23 mouse cellular contexts compared by ENCODE assay signal in genomic region chr11:44316061-44316460, GRCm38 (mm10).
A peak's percentile ranks its signal among the peaks of the same experiment; 100 is the strongest.
DNase-seq lines count a peak whose midpoint lies in the region; ATAC-seq lines count a peak whose summit lies in the region.
"Had no signal": no experiment of that assay in that cellular context is flagged by ENCODE, and none has a peak within 500 bp of the region (broad histone marks: within the 10 kb centered on the region; RNA-seq: fewer than 3 reads in every experiment).

No protein-coding gene starts in this region.

- H3K36me3 ChIP-seq in hindbrain, embryonic 10.5 days: no peaks in the 10 kb centered on the region
- no peaks in the 10 kb centered on the region for H3K36me3 ChIP-seq in hindbrain, embryonic 14.5 days (replicated peaks; ENCODE audit: control insufficient read depth, insufficient read depth)
- H3K36me3 ChIP-seq in forebrain, embryonic 14.5 days (ENCODE audit: control insufficient read depth, insufficient read depth, low read length): no peaks in the 10 kb centered on the region
- H3K36me3 ChIP-seq: embryonic facial prominence, embryonic 13.5 days; embryonic facial prominence, embryonic 15.5 days; forebrain, embryonic 10.5 days; forebrain, embryonic 12.5 days; forebrain, embryonic 15.5 days; G1E had no signal

- no peaks in the 10 kb centered on the region for H3K9me3 ChIP-seq in hindbrain, embryonic 10.5 days
- H3K9me3 ChIP-seq in hindbrain, embryonic 14.5 days (ENCODE audit: control insufficient read depth, low read length): no peaks in the 10 kb centered on the region
- H3K9me3 ChIP-seq in forebrain, embryonic 14.5 days (replicated peaks; ENCODE audit: control insufficient read depth, low read length): no peaks in the 10 kb centered on the region
- H3K9me3 ChIP-seq: embryonic facial prominence, embryonic 13.5 days; embryonic facial prominence, embryonic 15.5 days; forebrain, embryonic 10.5 days; forebrain, embryonic 12.5 days; forebrain, embryonic 15.5 days; G1E had no signal

- no peak overlapping the region for H3K9ac ChIP-seq in hindbrain, embryonic 14.5 days
- H3K9ac ChIP-seq in forebrain, embryonic 14.5 days (ENCODE audit: low read length): no peak overlapping the region
- H3K9ac ChIP-seq: embryonic facial prominence, embryonic 13.5 days; embryonic facial prominence, embryonic 15.5 days; forebrain, embryonic 12.5 days; forebrain, embryonic 15.5 days; forebrain, postnatal 0 days had no signal

- H3K4me1 ChIP-seq in hindbrain, embryonic 10.5 days (replicated peaks): no peaks in the 10 kb centered on the region
- no peaks in the 10 kb centered on the region for H3K4me1 ChIP-seq in hindbrain, embryonic 14.5 days (replicated peaks; ENCODE audit: control insufficient read depth, insufficient read depth, low read length)
- no peaks in the 10 kb centered on the region for H3K4me1 ChIP-seq in forebrain, embryonic 14.5 days (ENCODE audit: control insufficient read depth, insufficient read depth, low read length)
- H3K4me1 ChIP-seq: embryonic facial prominence, embryonic 13.5 days; embryonic facial prominence, embryonic 15.5 days; forebrain, embryonic 12.5 days; forebrain, embryonic 15.5 days had no signal

- no peak for ATAC-seq in hindbrain, embryonic 14.5 days (ENCODE audit: low FRiP score)
- no peak for ATAC-seq in forebrain, embryonic 14.5 days
- ATAC-seq: forebrain, embryonic 15.5 days; forebrain, postnatal 0 days had no signal

- DNase-seq in hindbrain, embryonic 10.5 days (ENCODE audit: low spot score): no peak
- DNase-seq in hindbrain, embryonic 14.5 days (ENCODE audit: low spot score): no peak
- peak; percentile 50 for DNase-seq in Muller cell, postnatal 12 days (ENCODE audit: inconsistent ontology term)
- peak; percentile 44 for DNase-seq in retina, postnatal 1 day
- DNase-seq in heart, postnatal 4 days: no peak
- no peak for DNase-seq in forebrain, embryonic 14.5 days (ENCODE audit: low spot score)
- DNase-seq: adrenal gland, adult 2 months; adrenal gland, postnatal 10 days; adrenal gland, postnatal 25 days; cerebellum, adult 11 months; cerebellum, adult 18-20 months; cerebellum, adult 8-10 months; cerebellum, adult 9-11 months; cerebellum, postnatal 14 days; cerebellum, postnatal 36 days; forebrain, postnatal 0 days had no signal

- WGBS in hindbrain, embryonic 10.5 days: 56% methylated on average over 8 of the region's 8 CpGs
- 30% methylated on average over 8 of the region's 8 CpGs for WGBS in hindbrain, embryonic 14.5 days
- WGBS in forebrain, embryonic 14.5 days: 18% methylated on average over 8 of the region's 8 CpGs

- H3K4me3 ChIP-seq in hindbrain, embryonic 10.5 days: no peak overlapping the region
- no peak overlapping the region for H3K4me3 ChIP-seq in hindbrain, embryonic 14.5 days (replicated peaks; ENCODE audit: low read length)
- no peak overlapping the region for H3K4me3 ChIP-seq in forebrain, embryonic 14.5 days (ENCODE audit: low read depth, low read length)
- H3K4me3 ChIP-seq: embryonic facial prominence, embryonic 13.5 days; embryonic facial prominence, embryonic 15.5 days; erythroblast, embryonic 14.5 days; forebrain, embryonic 10.5 days; forebrain, embryonic 12.5 days; forebrain, embryonic 15.5 days had no signal

- H3K4me2 ChIP-seq in hindbrain, embryonic 14.5 days (replicated peaks): no peak overlapping the region
- no peak overlapping the region for H3K4me2 ChIP-seq in forebrain, embryonic 14.5 days (ENCODE audit: low read length)
- H3K4me2 ChIP-seq: embryonic facial prominence, embryonic 13.5 days; embryonic facial prominence, embryonic 15.5 days; forebrain, embryonic 12.5 days; forebrain, embryonic 15.5 days had no signal

- no peaks in the 10 kb centered on the region for H3K27me3 ChIP-seq in hindbrain, embryonic 10.5 days (ENCODE audit: insufficient read depth, poor library complexity, severe bottlenecking)
- H3K27me3 ChIP-seq in hindbrain, embryonic 14.5 days (ENCODE audit: control insufficient read depth, insufficient read depth, low read length): no peaks in the 10 kb centered on the region
- no peaks in the 10 kb centered on the region for H3K27me3 ChIP-seq in forebrain, embryonic 14.5 days (replicated peaks; ENCODE audit: control insufficient read depth, insufficient read depth, low read length)
- H3K27me3 ChIP-seq: embryonic facial prominence, embryonic 13.5 days; embryonic facial prominence, embryonic 15.5 days; forebrain, embryonic 15.5 days had no signal

- peak overlapping the region; percentile 23; the same call in 1 of the 2 replicates for H3K27ac ChIP-seq in hindbrain, embryonic 10.5 days
- H3K27ac ChIP-seq in hindbrain, embryonic 14.5 days: no peak overlapping the region
- no peak overlapping the region for H3K27ac ChIP-seq in forebrain, embryonic 14.5 days (ENCODE audit: low read depth, low read length)
- H3K27ac ChIP-seq: embryonic facial prominence, embryonic 13.5 days; embryonic facial prominence, embryonic 15.5 days; forebrain, embryonic 10.5 days; forebrain, embryonic 12.5 days; forebrain, embryonic 15.5 days had no signal

Comparison
In these comparisons a context has a peak if more than half of its experiments do, and no peak if none do; other contexts are left out.
1. DNase-seq: peak in Muller cell, postnatal 12 days (single experiment) and retina, postnatal 1 day (single experiment); none in hindbrain, embryonic 10.5 days (single experiment), hindbrain, embryonic 14.5 days (single experiment), heart, postnatal 4 days (single experiment) and forebrain, embryonic 14.5 days (single experiment).